Comparison of ENCODE assay signal across 22 mouse cellular contexts in the genomic region with DNA sequence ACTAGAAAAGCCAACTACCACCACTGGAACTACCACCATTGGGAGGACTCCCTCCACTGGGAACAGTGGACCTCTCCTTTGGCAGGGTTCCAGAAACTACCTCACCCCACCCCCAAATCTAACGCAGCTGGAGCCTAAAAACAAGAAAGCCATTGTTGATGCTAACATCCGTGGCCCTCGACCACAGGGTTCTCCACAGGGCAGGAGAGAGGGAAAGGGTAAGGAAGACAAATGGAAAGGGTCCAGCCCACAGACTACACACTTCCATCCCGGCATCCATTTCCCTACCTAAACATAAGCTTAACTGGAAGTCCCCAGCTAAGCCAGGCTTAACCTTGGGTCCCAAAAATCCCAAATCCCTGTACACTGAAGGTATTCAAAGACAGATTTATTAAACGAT. TPM values are rescaled to one million over a fixed set of nuclear protein-coding genes. Genes with fewer than 3 reads are reported as not detected.
"Had no signal": no experiment of that assay in that cellular context is flagged by ENCODE, and none has a peak within 500 bp of the region (broad histone marks: within the 10 kb centered on the region; RNA-seq: fewer than 3 reads in every experiment).

No protein-coding gene starts in this region.

- H3K9me3 ChIP-seq: liver, embryonic 13.5 days; midbrain, embryonic 12.5 days had no signal

- H3K4me1 ChIP-seq: liver, embryonic 13.5 days had no signal

- H3K4me3 ChIP-seq: layer of hippocampus, adult 2 months; left cerebral cortex, adult 2 months; liver, embryonic 13.5 days; midbrain, embryonic 12.5 days; myocyte had no signal

- ATAC-seq: midbrain, embryonic 16.5 days had no signal

- H3K27me3 ChIP-seq: liver, embryonic 13.5 days; midbrain, embryonic 12.5 days had no signal

- DNase-seq: kidney, adult 2 months; kidney, postnatal 25 days; layer of hippocampus, postnatal 36 days; liver, embryonic 13.5 days; lung, adult 2 months; lung, postnatal 14 days; lung, postnatal 4 days; right cerebral cortex, postnatal 14 days; right cerebral cortex, postnatal 4 days; thymus, adult 2 months; thymus, postnatal 14 days; thymus, postnatal 4 days had no signal

- H3K36me3 ChIP-seq: liver, embryonic 13.5 days had no signal

- H3K27ac ChIP-seq: kidney, postnatal 0 days; layer of hippocampus, adult 2 months; left cerebral cortex, adult 2 months; liver, embryonic 13.5 days; midbrain, embryonic 12.5 days; stomach, postnatal 0 days had no signal

- H3K9ac ChIP-seq: liver, embryonic 13.5 days; midbrain, embryonic 12.5 days had no signal

- H3K4me2 ChIP-seq: liver, embryonic 13.5 days; midbrain, embryonic 12.5 days had no signal

RNA-seq across cellular contexts. Expression of gene Pou3f3, which starts 59.0 kb away (rescaled TPM):
- polyA plus RNA-seq: large intestine, adult 2 months; liver, adult 2 months; liver, embryonic 16.5 days; myocyte; stomach, postnatal 0 days had no signal
